Mouse (Mus musculus): ENCODE results near the gene Dnajc28.

DNA sequence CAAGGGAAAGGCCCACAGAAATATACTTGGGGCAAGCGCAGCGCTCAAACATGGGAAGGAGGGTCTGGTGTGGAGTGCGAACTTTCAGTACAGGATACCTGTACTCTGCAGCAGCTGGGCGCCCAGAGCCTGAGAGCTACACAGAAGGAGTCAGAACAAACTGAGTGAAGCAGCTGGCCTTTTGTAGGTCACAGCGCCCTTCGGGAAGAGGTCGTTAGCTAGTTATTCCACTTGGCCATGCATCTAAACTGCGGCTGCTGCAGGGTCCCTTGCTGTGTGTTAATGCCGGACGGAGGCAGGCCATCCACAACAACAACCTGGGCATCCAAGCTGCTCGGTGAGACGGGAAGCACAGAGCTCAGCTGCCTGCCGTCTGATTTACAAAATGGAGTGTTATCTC is 43.7 kb downstream of the Dnajc28 start:
- TF ChIP-seq CTCF (IDR thresholded peaks at IDR 0.05; ENCODE audit: low read depth), result no peak
- TF ChIP-seq EP300 (IDR thresholded peaks at IDR 0.05; ENCODE audit: low read depth), result no peak
